Mouse (Mus musculus): ENCODE measurements at regions not wholly inside any gene's neighbourhood (a gene's known extent, or its start where the extent isn't known, plus 50 kb on each side); places are given as distances from the start of the nearest gene placed in this dataset.

DNA sequence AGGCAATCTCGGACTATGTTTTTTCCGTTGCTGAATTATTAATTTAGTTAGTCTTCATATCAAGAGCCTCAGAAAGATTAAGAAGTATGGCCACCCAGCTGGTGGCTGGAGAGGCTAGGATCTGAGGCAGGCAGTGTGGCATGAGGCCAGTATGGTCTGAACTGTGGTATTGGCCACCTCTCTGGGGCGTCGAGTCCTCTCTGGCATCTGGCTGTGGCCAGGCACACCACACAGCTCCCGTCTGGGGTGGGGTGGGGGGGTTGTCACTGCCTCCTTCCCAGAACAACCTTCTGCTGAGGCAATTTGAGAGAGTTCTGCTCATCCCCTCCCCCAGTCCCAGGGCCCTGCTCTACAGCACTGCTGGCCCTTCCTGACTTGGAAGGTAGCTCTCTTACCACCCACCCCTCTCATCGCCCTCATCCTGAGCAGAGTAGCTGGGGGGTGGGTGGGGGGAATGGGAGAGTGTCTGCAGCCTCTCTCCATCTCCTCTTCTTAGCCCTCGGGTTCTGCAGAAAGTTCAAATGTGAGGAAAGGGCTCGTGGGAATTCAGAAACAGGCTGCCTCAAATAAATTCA lies 103.2 kb downstream of the Vegfa start:
- no peak for ATAC-seq

- ATAC-seq = no peak
Observed at GRCm38 (mm10) chr17:45928013-45928412, 104.2 kb downstream of the Vegfa start.

- no peak for ATAC-seq
Observed at GRCm38 (mm10) chr17:45925845-45926244, 106.3 kb downstream of the Vegfa start.

GRCm38 (mm10) chr17:45924595-45924994 lies 107.6 kb downstream of the Vegfa start:
- no peak for ATAC-seq

- ATAC-seq = no peak
Observed at GRCm38 (mm10) chr17:45923217-45923730, 108.9 kb downstream of the Vegfa start.

DNA sequence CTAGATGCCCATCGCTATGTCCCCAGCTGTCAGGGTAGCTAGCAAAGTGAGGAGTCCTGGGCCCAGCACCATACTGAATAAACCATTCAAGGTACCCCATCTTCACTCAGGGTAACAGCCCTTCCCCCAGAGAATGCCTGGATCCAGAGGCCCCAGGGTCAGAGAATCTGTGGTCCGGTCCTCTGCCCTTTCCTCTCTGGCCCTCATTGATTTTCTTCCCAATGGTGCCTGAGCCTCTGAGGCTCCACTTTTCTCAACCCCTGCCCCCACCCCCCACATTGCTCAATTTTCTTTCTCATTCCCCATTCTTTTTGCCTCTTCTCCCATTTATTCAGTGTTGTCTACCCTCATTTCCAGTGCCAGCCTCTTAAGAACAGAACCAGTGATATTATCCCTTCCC lies 114.5 kb downstream of the Vegfa start:
- ATAC-seq = no peak

GRCm38 (mm10) chr17:45916937-45917336 lies 115.2 kb downstream of the Vegfa start:
- no peak for ATAC-seq

DNA sequence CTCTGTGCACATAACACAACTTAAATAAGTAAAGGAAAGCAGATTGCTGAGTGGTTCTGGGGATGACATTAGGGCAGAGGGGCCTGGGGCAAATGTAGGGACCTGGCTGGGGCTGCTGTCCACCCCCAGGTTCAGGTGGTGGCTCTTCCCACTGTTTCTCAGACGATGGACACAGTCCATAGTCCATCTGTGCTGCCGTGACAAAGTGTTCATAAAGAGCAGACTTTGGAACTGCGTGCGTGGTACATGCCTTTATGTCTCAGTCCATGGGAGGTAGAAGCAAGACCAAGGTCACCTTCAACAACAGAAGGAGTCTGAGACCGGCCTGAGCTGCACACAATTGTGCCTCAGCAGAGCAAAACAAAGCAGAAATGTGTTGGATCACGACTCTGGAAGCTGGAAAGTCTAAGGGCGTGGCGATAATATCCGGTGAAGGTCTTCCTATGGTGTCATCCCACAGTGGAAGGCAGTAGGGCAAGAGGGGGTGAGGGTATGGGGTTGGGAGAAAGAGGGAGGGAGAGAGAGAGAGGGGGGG lies 117.4 kb downstream of the Vegfa start:
- ATAC-seq = no peak

DNA sequence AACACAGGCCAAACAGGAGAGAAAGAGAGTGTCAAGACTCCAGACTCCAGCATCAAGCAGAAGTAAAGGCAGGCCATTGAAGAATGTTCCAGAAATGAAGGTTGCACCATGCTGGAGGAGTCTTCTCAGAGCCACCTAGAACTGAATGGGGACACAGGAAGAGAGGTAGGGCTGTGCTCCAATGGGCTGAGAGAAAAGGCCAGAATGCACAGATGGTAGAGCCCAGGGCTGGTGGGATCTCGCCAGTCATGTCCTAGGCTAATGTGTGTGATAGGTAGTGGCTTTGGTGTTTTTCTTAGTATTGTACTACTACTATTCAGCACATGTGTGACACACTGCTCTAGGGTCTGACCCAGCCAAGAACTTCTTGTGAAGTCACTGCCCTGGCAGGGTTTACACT lies 117.9 kb downstream of the Vegfa start:
- no peak for ATAC-seq

- ATAC-seq = no peak
Observed at GRCm38 (mm10) chr17:45913671-45914070, 118.5 kb downstream of the Vegfa start.

DNA sequence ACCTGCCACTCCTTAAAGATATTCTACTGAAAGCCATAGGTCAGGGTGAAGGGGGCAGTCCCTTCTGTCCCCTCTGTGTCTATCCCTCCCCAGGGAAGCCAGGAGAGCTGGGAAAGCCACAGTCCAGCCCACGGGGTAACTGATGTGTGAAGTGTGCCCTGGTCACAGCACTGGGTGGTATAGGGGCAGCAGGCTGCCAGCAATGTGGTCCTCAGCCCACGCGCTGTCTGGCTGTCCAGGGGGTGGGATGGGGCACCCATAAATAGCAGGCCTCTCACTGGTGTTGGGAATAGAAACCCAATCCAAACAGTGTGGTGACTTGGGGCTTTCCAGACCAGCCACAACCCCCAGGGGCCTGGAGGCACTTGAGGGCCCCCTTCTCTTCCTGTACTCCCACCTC lies 120.0 kb downstream of the Vegfa start:
- no peak for ATAC-seq

GRCm38 (mm10) chr17:45911201-45911731 lies 120.9 kb downstream of the Vegfa start:
- no peak for ATAC-seq

GRCm38 (mm10) chr17:45910245-45910644 lies 121.9 kb downstream of the Vegfa start:
- no peak for ATAC-seq

- no peak for ATAC-seq
Observed at GRCm38 (mm10) chr17:45907587-45907986, 124.6 kb downstream of the Vegfa start.

DNA sequence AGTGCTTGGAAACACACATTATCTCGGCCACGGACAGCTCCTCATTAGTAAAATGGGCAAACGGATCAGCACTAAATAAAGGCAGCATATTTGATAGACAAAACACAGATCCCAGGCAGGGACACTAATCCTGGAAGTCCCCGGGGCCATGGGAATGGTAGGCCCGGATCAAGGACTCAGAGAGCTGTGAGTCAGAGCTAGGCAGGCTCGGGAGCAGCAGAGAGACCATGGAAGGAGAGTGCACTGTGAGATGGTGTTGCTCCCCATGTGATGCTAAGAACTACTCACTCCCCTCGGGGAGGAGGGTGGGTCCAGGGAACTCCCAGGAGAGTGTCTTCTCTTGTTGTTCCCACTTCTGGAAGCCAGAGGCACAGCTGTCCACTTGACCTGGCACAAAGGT lies 126.6 kb downstream of the Vegfa start:
- ATAC-seq = no peak

- ATAC-seq = no peak
Observed at GRCm38 (mm10) chr17:45904251-45904650, 127.9 kb downstream of the Vegfa start.

DNA sequence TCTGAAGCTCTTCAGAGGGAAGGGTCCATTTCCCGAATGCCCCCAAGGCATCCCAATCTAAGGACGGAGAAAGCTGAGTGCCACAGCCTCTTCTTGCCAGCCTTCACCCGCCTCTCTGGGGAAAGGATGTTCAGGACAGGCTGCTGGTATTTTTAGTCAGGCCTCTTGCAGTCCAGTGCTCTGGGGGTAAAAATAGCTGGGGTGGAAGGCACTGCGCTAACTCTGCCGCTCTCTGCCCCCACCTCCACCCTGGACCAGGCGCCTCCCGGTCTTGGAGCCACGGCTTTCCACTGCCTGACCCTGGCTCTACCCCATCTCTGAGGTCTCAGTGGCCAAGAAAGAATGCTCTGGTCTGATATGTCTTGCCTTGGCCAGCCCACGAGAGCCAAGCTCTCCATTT lies 128.9 kb downstream of the Vegfa start:
- no peak for ATAC-seq

GRCm38 (mm10) chr17:45902668-45903067 lies 129.5 kb downstream of the Vegfa start:
- ATAC-seq = no peak

DNA sequence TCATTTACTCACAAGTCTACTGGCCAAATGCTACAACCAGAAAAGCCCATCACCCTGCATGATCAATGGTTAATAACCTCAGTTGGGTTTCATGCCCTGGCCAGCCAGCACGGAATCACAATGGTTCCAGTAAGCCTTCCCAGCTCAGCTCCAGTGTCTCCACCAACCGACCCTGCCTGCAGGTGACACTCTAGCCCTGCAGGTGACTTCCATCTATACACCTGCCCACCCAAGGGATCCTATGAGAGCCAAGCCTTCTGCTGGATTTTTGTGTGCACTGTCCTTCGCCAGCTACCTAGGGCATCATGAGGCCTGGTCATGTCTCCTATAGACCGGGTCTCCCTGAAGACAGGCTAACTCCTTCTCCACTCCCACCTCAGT lies 135.3 kb downstream of the Vegfa start:
- no peak for ATAC-seq

GRCm38 (mm10) chr17:45896142-45896921 lies 135.8 kb downstream of the Vegfa start:
- ATAC-seq = no peak

GRCm38 (mm10) chr17:45894166-45894565 lies 138.0 kb downstream of the Vegfa start:
- ATAC-seq = no peak

DNA sequence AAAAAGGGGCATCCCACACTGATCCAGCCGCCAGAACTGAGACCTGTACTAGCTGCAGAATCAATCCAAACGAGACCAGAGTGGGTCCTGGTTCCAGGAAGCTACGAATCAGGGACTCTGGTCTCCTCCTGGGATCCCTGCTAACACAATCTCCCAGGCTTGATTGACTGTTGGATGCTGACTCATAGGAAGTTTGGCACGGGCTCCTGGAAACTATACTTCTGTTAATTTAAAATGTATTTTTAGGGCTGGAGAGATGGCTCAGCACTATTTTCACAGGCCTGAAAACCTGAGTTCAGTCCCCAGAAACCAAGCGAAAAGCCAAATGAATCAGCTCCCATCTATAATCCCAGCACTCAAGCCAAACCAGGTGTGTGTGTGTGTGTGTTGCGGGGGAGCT lies 138.5 kb downstream of the Vegfa start:
- no peak for ATAC-seq

DNA sequence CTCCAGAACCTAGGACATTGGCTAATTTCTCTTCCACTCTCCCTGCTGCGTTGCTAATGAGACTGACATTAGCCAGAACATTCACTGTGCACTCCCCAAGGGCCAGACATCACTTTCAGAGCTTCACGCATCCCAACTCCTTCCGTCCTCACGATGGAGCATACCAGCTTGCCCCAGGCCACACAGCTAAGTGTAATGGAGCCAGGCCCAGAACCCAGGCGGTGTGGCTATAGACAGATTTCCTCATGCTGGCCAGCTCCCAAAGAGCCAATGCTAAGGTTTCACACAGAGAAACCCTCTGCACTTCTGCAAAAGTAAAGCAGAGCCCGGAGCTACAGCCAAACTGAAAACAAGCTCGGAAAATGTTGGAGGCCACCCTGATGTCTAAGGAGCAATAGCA lies 139.1 kb downstream of the Vegfa start:
- ATAC-seq = no peak

- no peak for ATAC-seq
Observed at GRCm38 (mm10) chr17:45889451-45889850, 142.7 kb downstream of the Vegfa start.
